Mouse (Mus musculus) midbrain, embryonic 12.5 days (tissue): ENCODE results near the gene Bmi1. TPM values are rescaled to one million over a fixed set of nuclear protein-coding genes. Genes with fewer than 3 reads are reported as not detected.

Source experiments
- ATAC-seq: fragments of 200-750 bp; cut with Nextera tagmentation; 2 replicates; pipeline ENCODE4 v1.8.0; 2017; ENCODE audit warnings: low read depth, moderate TSS enrichment, moderate library complexity; ENCODE audit not compliant: low FRiP score
- H3K27ac ChIP-seq: fragments of 300-500 bp; sonication (generic); replicated peaks from 2 replicates; pipeline ENCODE4 v1.5.1; 2016; ENCODE audit warnings: mild to moderate bottlenecking
- H3K27me3 ChIP-seq: fragments of 300-500 bp; sonication (generic); 2 replicates; pipeline ENCODE4 v1.6.1; 2016; ENCODE audit warnings: mild to moderate bottlenecking
- H3K36me3 ChIP-seq: fragments of 300-500 bp; sonication (generic); 2 replicates; pipeline ENCODE4 v1.6.1; 2016
- H3K4me1 ChIP-seq: fragments of 300-500 bp; sonication (generic); 2 replicates; pipeline ENCODE4 v1.6.1; 2016
- H3K4me2 ChIP-seq: fragments of 300-500 bp; sonication (generic); replicated peaks from 2 replicates; pipeline ENCODE4 v1.6.1; 2016; ENCODE audit warnings: mild to moderate bottlenecking, moderate library complexity
- H3K4me3 ChIP-seq: fragments of 300-500 bp; sonication (generic); 2 replicates; pipeline ENCODE4 v1.5.1; 2016; ENCODE audit warnings: mild to moderate bottlenecking
- H3K9ac ChIP-seq: fragments of 300-500 bp; sonication (generic); replicated peaks from 2 replicates; pipeline ENCODE4 v1.6.1; 2016; ENCODE audit warnings: mild to moderate bottlenecking, moderate library complexity
- H3K9me3 ChIP-seq: fragments of 300-500 bp; sonication (generic); 2 replicates; pipeline ENCODE4 v1.6.1; 2016; ENCODE audit warnings: mild to moderate bottlenecking
- WGBS: fragments of 180-500 bp; shearing (Covaris S2); methylation state at CpG from one replicate; pipeline ENCODE4 v1.1.7; 2016; 5-methylcytosine and 5-hydroxymethylcytosine counted together
- polyA plus RNA-seq: library from polyadenylated mRNA; unstranded; fragments of >200 nt; fragmentation: Nextera tagmentation; extraction: Ambion mirVana; gene quantifications from 2 replicates; pipeline ENCODE4 v1.2.1, GENCODE M21; 2016

The Bmi1 gene
- polyA plus RNA-seq, 1 experiment from 2014 or later = 36.4 TPM

GRCm38 (mm10) chr2:18697591-18698244, 20.9 kb downstream of the Bmi1 start:
- H3K36me3 ChIP-seq = no peaks in the 10 kb centered on the region
- H3K9ac ChIP-seq = no peak overlapping the region
- 3% methylated on average over 4 of the region's 4 CpGs for WGBS
- no peak for ATAC-seq
- no peaks in the 10 kb centered on the region for H3K9me3 ChIP-seq
- H3K27me3 ChIP-seq = peaks cover 61% of the 10 kb centered on the region
- peaks cover 20% of the 10 kb centered on the region; the same call in 1 of the 2 replicates for H3K4me1 ChIP-seq
- no peak overlapping the region for H3K4me2 ChIP-seq
- H3K4me3 ChIP-seq = no peak overlapping the region
- no peak overlapping the region for H3K27ac ChIP-seq

GRCm38 (mm10) chr2:18698663-18699385, 22.0 kb downstream of the Bmi1 start:
- H3K9ac ChIP-seq = no peak overlapping the region
- H3K27me3 ChIP-seq = peaks cover 58% of the 10 kb centered on the region
- H3K9me3 ChIP-seq = no peaks in the 10 kb centered on the region
- ATAC-seq = no peak; the same call in 1 of the 2 replicates
- no peak overlapping the region for H3K27ac ChIP-seq
- WGBS = under 1% methylated on average over 56 of the region's 56 CpGs
- no peaks in the 10 kb centered on the region for H3K36me3 ChIP-seq
- H3K4me2 ChIP-seq = peak overlapping the region; percentile 19
- H3K4me1 ChIP-seq = peaks cover 20% of the 10 kb centered on the region; the same call in 1 of the 2 replicates
- 0 out of 2 replicates have a peak overlapping the region, but pooled peaks have one; percentile 21 for H3K4me3 ChIP-seq

- Histone ChIP-seq H3K27ac (no peak overlapping the region), H3K4me3 (no peak overlapping the region), H3K9me3 (no peaks in the 10 kb centered on the region), H3K36me3 (no peaks in the 10 kb centered on the region), H3K4me1 (peaks cover 14% of the 10 kb centered on the region; the same call in 1 of the 2 replicates), H3K9ac (no peak overlapping the region), H3K4me2 (no peak overlapping the region), H3K27me3 (peaks cover 60% of the 10 kb centered on the region)
- 0% methylated on average over 11 of the region's 11 CpGs for WGBS
- no peak for ATAC-seq
Observed at GRCm38 (mm10) chr2:18699401-18699990, 22.7 kb downstream of the Bmi1 start.

- Histone ChIP-seq H3K27me3 (no peaks in the 10 kb centered on the region), H3K4me3 (no peak overlapping the region), H3K36me3 (no peaks in the 10 kb centered on the region), H3K9ac (no peak overlapping the region), H3K4me1 (no peaks in the 10 kb centered on the region), H3K4me2 (no peak overlapping the region), H3K9me3 (no peaks in the 10 kb centered on the region), H3K27ac (no peak overlapping the region)
- WGBS = 77% methylated on average over 3 of the region's 3 CpGs
- ATAC-seq = no peak
Observed at GRCm38 (mm10) chr2:18710356-18710755, 33.5 kb downstream of the Bmi1 start.

- Histone ChIP-seq H3K36me3 (no peaks in the 10 kb centered on the region), H3K27me3 (no peaks in the 10 kb centered on the region), H3K27ac (no peak overlapping the region), H3K4me1 (no peaks in the 10 kb centered on the region), H3K4me3 (no peak overlapping the region), H3K4me2 (no peak overlapping the region), H3K9ac (no peak overlapping the region), H3K9me3 (no peaks in the 10 kb centered on the region)
- WGBS = 68% methylated on average over 2 of the region's 2 CpGs
- no peak for ATAC-seq
Observed at GRCm38 (mm10) chr2:18713071-18713470, 36.3 kb downstream of the Bmi1 start.

GRCm38 (mm10) chr2:18714337-18714736, 37.5 kb downstream of the Bmi1 start:
- Histone ChIP-seq H3K4me1 (no peaks in the 10 kb centered on the region), H3K4me2 (no peak overlapping the region), H3K36me3 (no peaks in the 10 kb centered on the region), H3K9ac (no peak overlapping the region), H3K4me3 (no peak overlapping the region), H3K9me3 (no peaks in the 10 kb centered on the region), H3K27me3 (no peaks in the 10 kb centered on the region), H3K27ac (no peak overlapping the region)
- ATAC-seq = no peak
- WGBS = 84% methylated on average over 3 of the region's 3 CpGs

GRCm38 (mm10) chr2:18718521-18718920, 41.7 kb downstream of the Bmi1 start:
- no peak overlapping the region for H3K4me2 ChIP-seq
- H3K4me3 ChIP-seq = no peak overlapping the region
- no peaks in the 10 kb centered on the region for H3K9me3 ChIP-seq
- H3K4me1 ChIP-seq = no peaks in the 10 kb centered on the region
- H3K27ac ChIP-seq = no peak overlapping the region
- 81% methylated on average over 4 of the region's 4 CpGs for WGBS
- H3K27me3 ChIP-seq = no peaks in the 10 kb centered on the region
- H3K36me3 ChIP-seq = no peaks in the 10 kb centered on the region
- ATAC-seq = no peak
- H3K9ac ChIP-seq = no peak overlapping the region

GRCm38 (mm10) chr2:18722208-18722830, 45.5 kb downstream of the Bmi1 start:
- no peak overlapping the region for H3K4me3 ChIP-seq
- H3K27ac ChIP-seq = no peak overlapping the region
- WGBS = 58% methylated on average over 3 of the region's 3 CpGs
- H3K4me1 ChIP-seq = no peaks in the 10 kb centered on the region
- ATAC-seq = no peak
- no peak overlapping the region for H3K4me2 ChIP-seq
- no peaks in the 10 kb centered on the region for H3K27me3 ChIP-seq
- H3K9me3 ChIP-seq = no peaks in the 10 kb centered on the region
- no peaks in the 10 kb centered on the region for H3K36me3 ChIP-seq
- H3K9ac ChIP-seq = no peak overlapping the region

GRCm38 (mm10) chr2:18724462-18724861, 47.6 kb downstream of the Bmi1 start:
- H3K9me3 ChIP-seq = no peaks in the 10 kb centered on the region
- H3K27me3 ChIP-seq = no peaks in the 10 kb centered on the region; the same call in 1 of the 2 replicates
- no peak overlapping the region for H3K9ac ChIP-seq
- no peaks in the 10 kb centered on the region for H3K36me3 ChIP-seq
- no peaks in the 10 kb centered on the region for H3K4me1 ChIP-seq
- H3K27ac ChIP-seq = no peak overlapping the region
- ATAC-seq = no peak
- no peak overlapping the region for H3K4me3 ChIP-seq
- WGBS = 73% methylated on average over 1 of the region's 1 CpGs
- no peak overlapping the region for H3K4me2 ChIP-seq

GRCm38 (mm10) chr2:18725880-18726279, 49.1 kb downstream of the Bmi1 start:
- WGBS = 85% methylated on average over 4 of the region's 4 CpGs
- no peaks in the 10 kb centered on the region for H3K9me3 ChIP-seq
- ATAC-seq = no peak
- H3K4me3 ChIP-seq = no peak overlapping the region
- no peaks in the 10 kb centered on the region; the same call in 1 of the 2 replicates for H3K27me3 ChIP-seq
- H3K4me2 ChIP-seq = no peak overlapping the region
- no peaks in the 10 kb centered on the region for H3K36me3 ChIP-seq
- no peak overlapping the region for H3K27ac ChIP-seq
- no peak overlapping the region for H3K9ac ChIP-seq
- no peaks in the 10 kb centered on the region for H3K4me1 ChIP-seq

- H3K27ac ChIP-seq = no peak overlapping the region
- no peak overlapping the region for H3K9ac ChIP-seq
- H3K4me1 ChIP-seq = peaks cover 10% of the 10 kb centered on the region; the same call in 1 of the 2 replicates
- no peak overlapping the region for H3K4me3 ChIP-seq
- no peaks in the 10 kb centered on the region for H3K36me3 ChIP-seq
- H3K4me2 ChIP-seq = peak overlapping the region; percentile 22; the same call in 1 of the 2 replicates
- peaks cover 4% of the 10 kb centered on the region for H3K27me3 ChIP-seq
- WGBS = 24% methylated on average over 9 of the region's 9 CpGs
- peak; percentile 66 for ATAC-seq
- no peaks in the 10 kb centered on the region for H3K9me3 ChIP-seq
Observed at GRCm38 (mm10) chr2:18731718-18732117, 54.9 kb downstream of the Bmi1 start.
